20 mouse cellular contexts compared by ENCODE assay signal in genomic region chr8:44802331-44802730, GRCm38 (mm10).
DNase-seq lines count a peak whose midpoint lies in the region; ATAC-seq and TF ChIP-seq lines count a peak whose summit lies in the region.
"Had no signal": no experiment of that assay in that cellular context is flagged by ENCODE, and none has a peak within 500 bp of the region (broad histone marks: within the 10 kb centered on the region; RNA-seq: fewer than 3 reads in every experiment).

No protein-coding gene starts in this region.

- no peaks in the 10 kb centered on the region for H3K36me3 ChIP-seq in lung, postnatal 0 days (ENCODE audit: insufficient read depth, low read length)
- H3K36me3 ChIP-seq in small intestine, adult 2 months (ENCODE audit: control insufficient read depth, insufficient read depth, low read length): no peaks in the 10 kb centered on the region
- H3K36me3 ChIP-seq: embryonic facial prominence, embryonic 12.5 days; hindbrain, embryonic 12.5 days; limb, embryonic 12.5 days; liver, embryonic 13.5 days; neural tube, embryonic 15.5 days had no signal

- TF ChIP-seq EP300 in lung, postnatal 0 days (IDR thresholded peaks at IDR 0.05): no peak

- H3K27me3 ChIP-seq in lung, postnatal 0 days (replicated peaks; ENCODE audit: insufficient read depth, low read length): no peaks in the 10 kb centered on the region
- no peaks in the 10 kb centered on the region for H3K27me3 ChIP-seq in small intestine, adult 2 months (ENCODE audit: control insufficient read depth, insufficient read depth, low read length)
- H3K27me3 ChIP-seq: embryonic facial prominence, embryonic 12.5 days; hindbrain, embryonic 12.5 days; limb, embryonic 12.5 days; liver, embryonic 13.5 days; neural tube, embryonic 15.5 days had no signal

- H3K4me3 ChIP-seq in lung, postnatal 0 days (ENCODE audit: low read depth, low read length): no peak overlapping the region
- H3K4me3 ChIP-seq in small intestine, adult 2 months (ENCODE audit: low read depth, low read length): no peak overlapping the region
- H3K4me3 ChIP-seq: embryonic facial prominence, embryonic 12.5 days; heart, adult 2 months; hindbrain, embryonic 12.5 days; limb, embryonic 12.5 days; liver, embryonic 13.5 days; neural tube, embryonic 15.5 days had no signal

- WGBS in lung, postnatal 0 days: 27% methylated on average over 5 of the region's 5 CpGs
- 38% methylated on average over 5 of the region's 5 CpGs for WGBS in small intestine, adult 2 months

- TF ChIP-seq POLR2A in small intestine, adult 2 months (IDR thresholded peaks at IDR 0.05; ENCODE audit: low read depth, low read length): no peak

- no peaks in the 10 kb centered on the region for H3K4me1 ChIP-seq in lung, postnatal 0 days (ENCODE audit: insufficient read depth, low read depth, low read length)
- H3K4me1 ChIP-seq in small intestine, adult 2 months (ENCODE audit: control insufficient read depth, insufficient read depth, insufficient read length, low read length): peaks cover 10% of the 10 kb centered on the region; the same call in 1 of the 2 replicates
- H3K4me1 ChIP-seq: hindbrain, embryonic 12.5 days; limb, embryonic 12.5 days; liver, embryonic 13.5 days; neural tube, embryonic 15.5 days had no signal

- no peaks in the 10 kb centered on the region for H3K9me3 ChIP-seq in lung, postnatal 0 days (ENCODE audit: low read length)
- H3K9me3 ChIP-seq: embryonic facial prominence, embryonic 12.5 days; hindbrain, embryonic 12.5 days; limb, embryonic 12.5 days; neural tube, embryonic 15.5 days had no signal

- no peak overlapping the region for H3K4me2 ChIP-seq in lung, postnatal 0 days (replicated peaks; ENCODE audit: low read depth, low read length)
- H3K4me2 ChIP-seq: embryonic facial prominence, embryonic 12.5 days; hindbrain, embryonic 12.5 days; limb, embryonic 12.5 days; liver, embryonic 13.5 days; neural tube, embryonic 15.5 days had no signal

- no peak for ATAC-seq in lung, postnatal 0 days
- ATAC-seq: forebrain, embryonic 14.5 days; midbrain, embryonic 16.5 days had no signal

- H3K9ac ChIP-seq in lung, postnatal 0 days (replicated peaks; ENCODE audit: low read depth): no peak overlapping the region
- H3K9ac ChIP-seq: embryonic facial prominence, embryonic 12.5 days; hindbrain, embryonic 12.5 days; limb, embryonic 12.5 days; liver, embryonic 13.5 days; neural tube, embryonic 15.5 days had no signal

- DNase-seq in adrenal gland, postnatal 14 days: peak; percentile 15
- DNase-seq in adrenal gland, adult 18-20 months (ENCODE audit: low spot score in 2 of 2): no peak
- DNase-seq in kidney, adult 9 months: peak; percentile 19
- DNase-seq in kidney, adult 18-20 months: no peak
- DNase-seq in lung, postnatal 0 days (ENCODE audit: low spot score): peak; percentile 42
- DNase-seq in lung, postnatal 25 days (ENCODE audit: low spot score): no peak
- DNase-seq in right cerebral cortex, postnatal 4 days: no peak
- DNase-seq: B cell, adult 2 months; cerebellum, adult 9-10 months; gastrocnemius, postnatal 14 days; heart, adult 2 months; liver, embryonic 13.5 days; lung, postnatal 14 days had no signal

- no peak for TF ChIP-seq CTCF in lung, postnatal 0 days (IDR thresholded peaks at IDR 0.05)
- TF ChIP-seq CTCF in small intestine, adult 2 months (IDR thresholded peaks at IDR 0.05; ENCODE audit: extremely low read depth, insufficient read length, insufficient replicate concordance, low read depth, low read length): no peak

- H3K27ac ChIP-seq in lung, postnatal 0 days (ENCODE audit: low read length): no peak overlapping the region
- peak overlapping the region; percentile 97 for H3K27ac ChIP-seq in small intestine, adult 2 months (ENCODE audit: insufficient read depth, low read depth, low read length)
- H3K27ac ChIP-seq: embryonic facial prominence, embryonic 12.5 days; heart, adult 2 months; hindbrain, embryonic 12.5 days; limb, embryonic 12.5 days; liver, embryonic 13.5 days; neural tube, embryonic 15.5 days had no signal

Comparison
In these comparisons a context has a peak if more than half of its experiments do, and no peak if none do; other contexts are left out.
1. DNase-seq: peak in adrenal gland, postnatal 14 days (single experiment), kidney, adult 9 months (single experiment) and lung, postnatal 0 days (single experiment); none in adrenal gland, adult 18-20 months (0 of 2), kidney, adult 18-20 months (single experiment), lung, postnatal 25 days (single experiment) and right cerebral cortex, postnatal 4 days (single experiment).